Mouse (Mus musculus): ENCODE measurements around the gene Kbtbd2.

- TF ChIP-seq USF1 (IDR thresholded peaks at IDR 0.05; ENCODE audit: low read depth) (peak; percentile 97), CTCF (IDR thresholded peaks at IDR 0.05; ENCODE audit: control insufficient read depth, insufficient read depth, insufficient read length) (no peak), MAX (IDR thresholded peaks at IDR 0.05) (no peak), FOSL1 (IDR thresholded peaks at IDR 0.05; ENCODE audit: insufficient read depth, low read length, poor library complexity, severe bottlenecking) (no peak), CEBPB (IDR thresholded peaks at IDR 0.05; ENCODE audit: low read depth) (no peak)
Measured at GRCm38 (mm10) chr6:56796668-56797141, 908 bp downstream of the Kbtbd2 start.

Measured in C2C12 (cell line).